8 mouse cellular contexts compared by ENCODE assay signal in genomic region chr13:38151671-38152428, GRCm38 (mm10). TPM values are rescaled to one million over a fixed set of nuclear protein-coding genes. Genes with fewer than 3 reads are reported as not detected.
A peak's percentile ranks its signal among the peaks of the same experiment; 100 is the strongest.
DNase-seq lines count a peak whose midpoint lies in the region; ATAC-seq lines count a peak whose summit lies in the region.

No protein-coding gene starts in this region.

- no peak overlapping the region for H3K27ac ChIP-seq in hindbrain, embryonic 11.5 days (ENCODE audit: low read depth, low read length)
- peak overlapping the region; percentile 67 for H3K27ac ChIP-seq in limb, embryonic 15.5 days
- no peak overlapping the region for H3K27ac ChIP-seq in midbrain, embryonic 14.5 days (replicated peaks; ENCODE audit: low read depth, low read length)

- 0 out of 2 replicates have a peak overlapping the region, but pooled peaks have one; percentile 23 for H3K9ac ChIP-seq in hindbrain, embryonic 11.5 days (ENCODE audit: low read depth, low read length)
- peak overlapping the region; percentile 31 for H3K9ac ChIP-seq in limb, embryonic 15.5 days
- peak overlapping the region; percentile 42 for H3K9ac ChIP-seq in midbrain, embryonic 14.5 days (replicated peaks; ENCODE audit: low read length)

- peak; percentile 63 for ATAC-seq in hindbrain, embryonic 11.5 days (ENCODE audit: low FRiP score)
- 0 out of 2 replicates have a peak, but pooled peaks have one; percentile 35 for ATAC-seq in limb, embryonic 15.5 days (ENCODE audit: insufficient number of reproducible peaks, low FRiP score, low TSS enrichment, low read depth)
- ATAC-seq in midbrain, embryonic 14.5 days (ENCODE audit: low FRiP score, low TSS enrichment), result peak; percentile 55; the same call in 1 of the 2 replicates
- no peak for ATAC-seq in inflammation-experienced regulatory T-cells, adult 6 months

- peak overlapping the region; percentile 57 for H3K4me2 ChIP-seq in hindbrain, embryonic 11.5 days (replicated peaks; ENCODE audit: low read depth, low read length)
- peak overlapping the region; percentile 93 for H3K4me2 ChIP-seq in limb, embryonic 15.5 days
- peak overlapping the region; percentile 65 for H3K4me2 ChIP-seq in midbrain, embryonic 14.5 days (ENCODE audit: low read length)

- H3K4me1 ChIP-seq in hindbrain, embryonic 11.5 days (replicated peaks; ENCODE audit: control insufficient read depth, insufficient read depth, low read length), result peaks cover 5% of the 10 kb centered on the region; the same call in 1 of the 2 replicates
- peaks cover 25% of the 10 kb centered on the region for H3K4me1 ChIP-seq in limb, embryonic 15.5 days
- H3K4me1 ChIP-seq in midbrain, embryonic 14.5 days (ENCODE audit: control insufficient read depth, insufficient read depth, low read length), result 0 out of 2 replicates have a peak, but pooled peaks cover 10% of the 10 kb centered on the region

- no peaks in the 10 kb centered on the region for H3K9me3 ChIP-seq in hindbrain, embryonic 11.5 days (ENCODE audit: control insufficient read depth, low read length)
- no peaks in the 10 kb centered on the region for H3K9me3 ChIP-seq in limb, embryonic 15.5 days
- no peaks in the 10 kb centered on the region for H3K9me3 ChIP-seq in midbrain, embryonic 14.5 days (ENCODE audit: control insufficient read depth, low read length)

- H3K36me3 ChIP-seq in hindbrain, embryonic 11.5 days (ENCODE audit: control insufficient read depth, insufficient read depth, low read length), result no peaks in the 10 kb centered on the region
- H3K36me3 ChIP-seq in limb, embryonic 15.5 days, result no peaks in the 10 kb centered on the region
- no peaks in the 10 kb centered on the region for H3K36me3 ChIP-seq in midbrain, embryonic 14.5 days (ENCODE audit: control insufficient read depth, insufficient read depth, low read length)

- peak overlapping the region; percentile 38 for H3K4me3 ChIP-seq in hindbrain, embryonic 11.5 days (ENCODE audit: low read depth, low read length)
- H3K4me3 ChIP-seq in limb, embryonic 15.5 days, result peak overlapping the region; percentile 50
- H3K4me3 ChIP-seq in midbrain, embryonic 14.5 days (replicated peaks; ENCODE audit: low read depth, low read length), result peak overlapping the region; percentile 35

- peak; percentile 9 for DNase-seq in ovary, postnatal 10 days (ENCODE audit: low spot score)
- no peak for DNase-seq in ovary, adult 18-20 months (ENCODE audit: low spot score)
- DNase-seq in embryo, embryonic 11.5 days (ENCODE audit: low read depth, low spot score), result peak; percentile 9
- peak; percentile 65 for DNase-seq in hindbrain, embryonic 11.5 days (ENCODE audit: low spot score)
- peak; percentile 27 for DNase-seq in midbrain, embryonic 14.5 days
- DNase-seq in layer of hippocampus, adult 9-10 months (ENCODE audit: low spot score), result no peak

- H3K27me3 ChIP-seq in hindbrain, embryonic 11.5 days (ENCODE audit: control insufficient read depth, insufficient read depth, low read length), result peaks cover 55% of the 10 kb centered on the region
- H3K27me3 ChIP-seq in limb, embryonic 15.5 days, result peaks cover 54% of the 10 kb centered on the region
- H3K27me3 ChIP-seq in midbrain, embryonic 14.5 days (ENCODE audit: control insufficient read depth, insufficient read depth, low read length), result peaks cover 75% of the 10 kb centered on the region

- 1% methylated on average over 49 of the region's 49 CpGs for WGBS in hindbrain, embryonic 11.5 days
- under 1% methylated on average over 49 of the region's 49 CpGs for WGBS in limb, embryonic 15.5 days
- WGBS in midbrain, embryonic 14.5 days, result under 1% methylated on average over 49 of the region's 49 CpGs

RNA-seq across cellular contexts. Expression of gene Dsp, which starts 0.8 kb away (rescaled TPM):
- 1.1 and 1.7 TPM in 2 replicates for polyA plus RNA-seq in hindbrain, embryonic 11.5 days (2014; fragmentation: Nextera tagmentation; extraction: Ambion mirVana)
- polyA plus RNA-seq in limb, embryonic 15.5 days (2015; fragmentation: Nextera tagmentation; extraction: Ambion mirVana), result 59.1 and 65.0 TPM in 2 replicates
- polyA plus RNA-seq in midbrain, embryonic 14.5 days (2014; fragmentation: Nextera tagmentation; extraction: Ambion mirVana), result 0.08 and 0.13 TPM in 2 replicates
- under 1 TPM; 0.09 to 0.31 (median 0.28) TPM for polyA plus RNA-seq in inflammation-experienced regulatory T-cells, adult 6 months (2017; shearing (Covaris generic))

RNA-seq across cellular contexts. Expression of gene Snrnp48, which starts 52.9 kb away (rescaled TPM):
- polyA plus RNA-seq in hindbrain, embryonic 11.5 days (2014; fragmentation: Nextera tagmentation; extraction: Ambion mirVana), result 40.0 and 44.1 TPM in 2 replicates
- polyA plus RNA-seq in limb, embryonic 15.5 days (2015; fragmentation: Nextera tagmentation; extraction: Ambion mirVana), result 29.8 and 34.3 TPM in 2 replicates
- polyA plus RNA-seq in midbrain, embryonic 14.5 days (2014; fragmentation: Nextera tagmentation; extraction: Ambion mirVana), result 30.9 and 32.6 TPM in 2 replicates
- polyA plus RNA-seq in inflammation-experienced regulatory T-cells, adult 6 months (2017; shearing (Covaris generic)), result 10 to 100 TPM; 50.6 to 77.0 (median 52.7) TPM

Comparison
In these comparisons a context has a peak if more than half of its experiments do, and no peak if none do; other contexts are left out.
1. DNase-seq: peak in ovary, postnatal 10 days (single experiment), embryo, embryonic 11.5 days (single experiment), hindbrain, embryonic 11.5 days (single experiment) and midbrain, embryonic 14.5 days (single experiment); none in ovary, adult 18-20 months (single experiment) and layer of hippocampus, adult 9-10 months (single experiment).
2. RNA of gene Dsp, which starts 0.8 kb away (polyA plus RNA-seq): 59.1 to 65.0 TPM in limb, embryonic 15.5 days; 1.1 to 1.7 TPM in hindbrain, embryonic 11.5 days, 0.09 to 0.31 TPM in inflammation-experienced regulatory T-cells, adult 6 months and 0.08 to 0.13 TPM in midbrain, embryonic 14.5 days; every median in the first group is over 10 times any median in the second.
3. Peak in every context shown above with its lines, with median percentiles within 50 percentile points of each other: H3K4me2 ChIP-seq, H3K4me3 ChIP-seq and H3K9ac ChIP-seq.